Mouse (Mus musculus): ENCODE measurements at regions not wholly inside any gene's neighbourhood (a gene's known extent, or its start where the extent isn't known, plus 50 kb on each side); places are given as distances from the start of the nearest gene placed in this dataset.

GRCm38 (mm10) chr8:104042434-104042833 is 59.0 kb upstream of the Cdh5 start:
- H3K36me3 ChIP-seq (ENCODE audit: control insufficient read depth, insufficient read depth) = no peaks in the 10 kb centered on the region
- no peak overlapping the region for H3ac ChIP-seq (ENCODE audit: control insufficient read depth, insufficient read length, low read depth)
- no peaks in the 10 kb centered on the region for H3K79me3 ChIP-seq (ENCODE audit: low read depth)
- no peaks in the 10 kb centered on the region for H3K27me3 ChIP-seq (ENCODE audit: control insufficient read depth, insufficient read depth, insufficient read length)
- no peak overlapping the region for H3K4me3 ChIP-seq (ENCODE audit: insufficient read depth, poor library complexity, severe bottlenecking)
- H3K79me2 ChIP-seq (ENCODE audit: control insufficient read depth, insufficient read depth) = no peaks in the 10 kb centered on the region
- TF ChIP-seq MYOD1 (IDR thresholded peaks at IDR 0.05; ENCODE audit: control insufficient read depth, insufficient read length, low read depth) = no peak
- no peak for TF ChIP-seq USF1 (IDR thresholded peaks at IDR 0.05; ENCODE audit: low read depth)
- TF ChIP-seq CTCF (IDR thresholded peaks at IDR 0.05; ENCODE audit: control insufficient read depth, insufficient read depth, insufficient read length) = no peak
- TF ChIP-seq MAX (IDR thresholded peaks at IDR 0.05) = no peak
- no peak for TF ChIP-seq CEBPB (IDR thresholded peaks at IDR 0.05; ENCODE audit: low read depth)
- no peak for TF ChIP-seq FOSL1 (IDR thresholded peaks at IDR 0.05; ENCODE audit: insufficient read depth, low read length, poor library complexity, severe bottlenecking)
- no peak for TF ChIP-seq MYOG (IDR thresholded peaks at IDR 0.05; ENCODE audit: control insufficient read depth, extremely low read depth, insufficient read length)

- H3K36me3 ChIP-seq (ENCODE audit: control insufficient read depth, insufficient read depth) = no peaks in the 10 kb centered on the region
- no peak overlapping the region for H3K4me3 ChIP-seq (ENCODE audit: insufficient read depth, poor library complexity, severe bottlenecking)
- TF ChIP-seq FOSL1 (IDR thresholded peaks at IDR 0.05; ENCODE audit: insufficient read depth, low read length, poor library complexity, severe bottlenecking) (no peak), MAX (IDR thresholded peaks at IDR 0.05) (no peak), MYOG (IDR thresholded peaks at IDR 0.05; ENCODE audit: control insufficient read depth, extremely low read depth, insufficient read length) (no peak), MYOD1 (IDR thresholded peaks at IDR 0.05; ENCODE audit: control insufficient read depth, insufficient read length, low read depth) (no peak), CTCF (IDR thresholded peaks at IDR 0.05; ENCODE audit: control insufficient read depth, insufficient read depth, insufficient read length) (no peak), CEBPB (IDR thresholded peaks at IDR 0.05; ENCODE audit: low read depth) (no peak), USF1 (IDR thresholded peaks at IDR 0.05; ENCODE audit: low read depth) (no peak)
Observed at GRCm38 (mm10) chr8:104048037-104048436, 53.4 kb upstream of the Cdh5 start.

GRCm38 (mm10) chr8:104049181-104049580 is 52.2 kb upstream of the Cdh5 start:
- H3ac ChIP-seq (ENCODE audit: control insufficient read depth, insufficient read length, low read depth) = no peak overlapping the region
- H3K79me3 ChIP-seq (ENCODE audit: low read depth) = no peaks in the 10 kb centered on the region
- H3K27me3 ChIP-seq (ENCODE audit: control insufficient read depth, insufficient read depth, insufficient read length) = no peaks in the 10 kb centered on the region
- H3K79me2 ChIP-seq (ENCODE audit: control insufficient read depth, insufficient read depth) = no peaks in the 10 kb centered on the region
- no peak for TF ChIP-seq MYOG (IDR thresholded peaks at IDR 0.05; ENCODE audit: control insufficient read depth, extremely low read depth, insufficient read length)
- TF ChIP-seq CEBPB (IDR thresholded peaks at IDR 0.05; ENCODE audit: low read depth) = no peak
- TF ChIP-seq USF1 (IDR thresholded peaks at IDR 0.05; ENCODE audit: low read depth) = no peak
- TF ChIP-seq CTCF (IDR thresholded peaks at IDR 0.05; ENCODE audit: control insufficient read depth, insufficient read depth, insufficient read length) = no peak
- no peak for TF ChIP-seq MYOD1 (IDR thresholded peaks at IDR 0.05; ENCODE audit: control insufficient read depth, insufficient read length, low read depth)
- no peak for TF ChIP-seq MAX (IDR thresholded peaks at IDR 0.05)
- no peak overlapping the region for H3K4me3 ChIP-seq (ENCODE audit: insufficient read depth, poor library complexity, severe bottlenecking)
- no peaks in the 10 kb centered on the region for H3K36me3 ChIP-seq (ENCODE audit: control insufficient read depth, insufficient read depth)

More at GRCm38 (mm10) chr8:104048037-104048436, 53.4 kb upstream of the Cdh5 start:
- Histone ChIP-seq H3K79me3 (ENCODE audit: low read depth) (no peaks in the 10 kb centered on the region), H3ac (ENCODE audit: control insufficient read depth, insufficient read length, low read depth) (no peak overlapping the region), H3K27me3 (ENCODE audit: control insufficient read depth, insufficient read depth, insufficient read length) (no peaks in the 10 kb centered on the region), H3K79me2 (ENCODE audit: control insufficient read depth, insufficient read depth) (no peaks in the 10 kb centered on the region)

DNA sequence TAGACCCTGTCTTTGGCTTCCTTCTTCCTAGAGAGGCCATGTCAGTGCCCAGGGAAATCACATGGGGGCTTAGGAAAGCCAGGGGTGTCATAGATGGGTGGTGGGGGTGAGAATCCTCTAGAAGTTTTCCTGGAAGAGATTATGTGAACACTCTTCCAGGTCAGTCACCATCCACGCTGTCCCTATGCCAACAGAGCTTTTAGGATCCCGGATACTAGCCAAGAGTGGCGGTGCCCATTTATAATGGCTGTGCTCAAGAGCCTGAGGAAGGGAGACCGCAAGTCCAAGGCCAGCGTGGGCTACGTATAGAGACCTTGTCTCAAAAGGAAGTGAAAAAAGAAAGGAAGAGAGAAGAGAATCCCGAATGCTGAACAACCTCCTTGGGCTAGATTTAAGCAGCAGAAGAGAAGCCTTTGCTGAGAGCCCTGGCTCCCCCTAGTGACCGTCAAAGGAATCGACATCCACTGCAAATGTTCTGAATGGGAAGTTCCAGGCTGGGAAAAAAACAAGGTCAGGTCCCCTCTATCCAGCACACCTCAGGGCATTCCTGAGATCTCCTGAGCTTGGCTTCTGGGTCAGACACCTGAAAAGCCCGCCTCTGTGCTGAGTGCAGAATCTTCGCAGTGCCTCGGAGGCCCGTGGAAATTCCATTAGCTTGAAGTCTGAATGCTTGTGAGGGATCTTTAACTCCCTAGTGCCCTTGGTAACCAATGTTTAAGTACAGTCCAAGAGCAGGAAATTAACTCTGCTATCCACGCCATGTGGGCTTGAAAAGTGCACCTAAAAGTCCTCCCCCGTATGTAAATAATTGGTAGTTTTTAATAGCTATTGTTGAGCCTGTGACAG is 50.5 kb upstream of the Cdh5 start:
- Histone ChIP-seq H3K36me3 (ENCODE audit: control insufficient read depth, insufficient read depth) (no peaks in the 10 kb centered on the region), H3ac (ENCODE audit: control insufficient read depth, insufficient read length, low read depth) (no peak overlapping the region), H3K79me2 (ENCODE audit: control insufficient read depth, insufficient read depth) (no peaks in the 10 kb centered on the region), H3K79me3 (ENCODE audit: low read depth) (no peaks in the 10 kb centered on the region), H3K4me3 (ENCODE audit: insufficient read depth, poor library complexity, severe bottlenecking) (no peak overlapping the region), H3K27me3 (ENCODE audit: control insufficient read depth, insufficient read depth, insufficient read length) (no peaks in the 10 kb centered on the region)
- peak; percentile 31 for TF ChIP-seq CTCF (IDR thresholded peaks at IDR 0.05; ENCODE audit: control insufficient read depth, insufficient read depth, insufficient read length)
- no peak for TF ChIP-seq MAX (IDR thresholded peaks at IDR 0.05)

- Histone ChIP-seq H3K36me3 (ENCODE audit: control insufficient read depth, insufficient read depth) (no peaks in the 10 kb centered on the region), H3K79me2 (ENCODE audit: control insufficient read depth, insufficient read depth) (no peaks in the 10 kb centered on the region), H3K27me3 (ENCODE audit: control insufficient read depth, insufficient read depth, insufficient read length) (no peaks in the 10 kb centered on the region), H3ac (ENCODE audit: control insufficient read depth, insufficient read length, low read depth) (no peak overlapping the region), H3K4me3 (ENCODE audit: insufficient read depth, poor library complexity, severe bottlenecking) (no peak overlapping the region), H3K79me3 (ENCODE audit: low read depth) (no peaks in the 10 kb centered on the region)
- no peak for TF ChIP-seq MAX (IDR thresholded peaks at IDR 0.05)
- TF ChIP-seq MYOG (IDR thresholded peaks at IDR 0.05; ENCODE audit: control insufficient read depth, extremely low read depth, insufficient read length) = no peak
- TF ChIP-seq CEBPB (IDR thresholded peaks at IDR 0.05; ENCODE audit: low read depth) = no peak
- no peak for TF ChIP-seq CTCF (IDR thresholded peaks at IDR 0.05; ENCODE audit: control insufficient read depth, insufficient read depth, insufficient read length)
- no peak for TF ChIP-seq FOSL1 (IDR thresholded peaks at IDR 0.05; ENCODE audit: insufficient read depth, low read length, poor library complexity, severe bottlenecking)
- no peak for TF ChIP-seq USF1 (IDR thresholded peaks at IDR 0.05; ENCODE audit: low read depth)
- no peak for TF ChIP-seq MYOD1 (IDR thresholded peaks at IDR 0.05; ENCODE audit: control insufficient read depth, insufficient read length, low read depth)
Observed at GRCm38 (mm10) chr8:104051540-104051882, 49.9 kb upstream of the Cdh5 start.

Data from C2C12 (cell line).